Mouse (Mus musculus): Measurements from ENCODE around the gene Pde2a.

The Pde2a gene

DNA sequence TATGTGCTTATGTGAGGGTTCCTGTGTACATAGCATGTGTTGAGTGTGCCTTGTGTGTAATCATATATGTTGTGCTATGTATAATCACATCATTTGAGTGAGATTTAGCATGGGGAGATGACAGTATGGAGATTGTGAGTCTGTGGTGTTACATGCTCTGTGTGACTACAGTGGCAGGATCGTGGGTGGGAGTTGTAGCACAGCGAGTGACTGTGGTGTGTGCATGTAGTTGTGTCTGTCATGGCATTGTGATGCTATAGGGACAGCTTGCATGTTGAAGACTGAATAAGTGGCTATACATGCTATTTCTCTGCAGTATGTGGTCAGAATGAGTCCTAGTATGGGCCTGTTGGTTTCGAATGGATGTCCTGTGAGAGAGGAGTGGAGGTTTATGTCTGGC lies 31.2 kb downstream of the Pde2a start:
- DNase-seq (ENCODE audit: extremely low read depth, low read depth, low spot score) = no peak

DNA sequence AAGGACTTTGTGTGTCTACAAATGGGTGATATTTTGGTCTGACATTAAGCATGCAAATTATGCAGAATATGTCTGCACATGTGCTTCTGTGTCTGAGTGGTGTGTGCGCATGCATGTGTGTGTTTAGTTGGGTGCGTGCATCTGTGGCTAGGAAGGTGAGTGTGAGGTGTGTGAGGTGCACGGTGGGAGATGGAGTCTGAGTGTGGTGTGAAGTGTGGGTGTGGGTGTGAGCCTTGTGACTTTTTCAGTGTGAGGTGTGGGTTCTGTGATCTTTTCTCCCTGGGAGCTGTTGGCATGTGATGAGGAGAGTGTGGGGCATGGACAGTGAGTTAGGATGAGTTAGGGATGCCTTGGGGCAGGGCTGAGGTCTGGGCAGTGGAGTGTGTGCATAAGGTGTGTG lies 31.8 kb downstream of the Pde2a start:
- no peak for DNase-seq (ENCODE audit: extremely low read depth, low read depth, low spot score)

DNA sequence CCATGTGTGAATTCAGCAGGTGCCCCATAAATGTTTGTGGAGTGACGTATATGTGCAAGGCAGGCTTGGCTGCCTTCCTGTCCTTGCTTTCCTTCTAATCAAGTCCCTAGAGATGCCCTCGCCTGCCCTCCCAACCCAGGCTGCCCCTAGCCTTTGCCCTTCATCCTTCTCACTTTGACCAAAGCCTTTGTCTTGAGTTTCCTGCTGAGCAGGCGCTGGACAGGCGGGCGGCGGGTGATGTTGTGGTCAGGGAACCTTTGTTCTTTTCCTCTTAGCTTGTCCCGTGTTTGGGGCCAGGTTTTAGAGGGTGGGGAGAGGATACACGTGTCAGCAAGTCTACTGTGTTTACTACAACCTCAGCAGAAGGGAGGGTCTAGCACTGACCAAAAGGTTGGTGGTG lies 32.2 kb downstream of the Pde2a start:
- no peak for DNase-seq (ENCODE audit: extremely low read depth, low read depth, low spot score)

DNA sequence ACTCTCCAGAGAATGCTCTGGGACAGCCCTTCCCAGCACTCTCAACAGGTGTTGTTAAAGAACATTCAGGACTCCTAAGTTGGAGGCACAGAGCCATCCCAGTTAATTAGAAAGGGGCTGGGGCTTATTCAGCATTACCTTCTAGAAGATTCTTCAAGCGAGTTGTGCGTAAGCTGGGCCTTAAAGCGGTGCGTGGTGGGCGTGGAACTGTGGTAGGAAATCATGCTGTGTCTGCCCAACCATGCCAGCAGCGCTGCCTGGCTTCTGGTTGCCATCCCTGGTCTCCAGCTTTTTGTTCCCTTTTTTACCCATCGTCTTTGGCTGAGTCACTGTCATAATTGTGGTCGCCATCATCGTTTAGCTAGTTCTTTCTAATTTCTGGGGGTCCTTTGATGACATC lies 33.0 kb downstream of the Pde2a start:
- DNase-seq (ENCODE audit: extremely low read depth, low read depth, low spot score) = no peak

DNA sequence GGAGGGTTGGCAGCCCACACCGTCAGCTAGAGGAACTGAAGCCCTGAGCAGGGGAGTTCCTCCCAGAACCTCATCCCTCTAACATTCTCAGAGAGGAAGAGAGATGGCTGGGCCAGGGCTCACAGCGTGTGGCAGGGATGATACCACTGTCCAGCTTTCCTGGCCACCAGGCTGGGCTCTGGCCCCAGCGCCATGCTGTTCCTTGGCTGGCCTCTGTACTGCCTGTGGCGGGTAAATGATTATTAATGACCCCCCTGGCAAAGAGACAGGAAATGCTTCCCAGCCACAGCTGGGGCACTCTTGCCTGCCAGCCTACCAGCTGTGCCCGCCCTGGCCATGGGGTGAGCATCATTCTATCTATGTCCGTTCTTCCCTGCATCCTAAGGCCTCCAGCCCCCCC lies 33.6 kb downstream of the Pde2a start:
- no peak for DNase-seq (ENCODE audit: extremely low read depth, low read depth, low spot score)

DNA sequence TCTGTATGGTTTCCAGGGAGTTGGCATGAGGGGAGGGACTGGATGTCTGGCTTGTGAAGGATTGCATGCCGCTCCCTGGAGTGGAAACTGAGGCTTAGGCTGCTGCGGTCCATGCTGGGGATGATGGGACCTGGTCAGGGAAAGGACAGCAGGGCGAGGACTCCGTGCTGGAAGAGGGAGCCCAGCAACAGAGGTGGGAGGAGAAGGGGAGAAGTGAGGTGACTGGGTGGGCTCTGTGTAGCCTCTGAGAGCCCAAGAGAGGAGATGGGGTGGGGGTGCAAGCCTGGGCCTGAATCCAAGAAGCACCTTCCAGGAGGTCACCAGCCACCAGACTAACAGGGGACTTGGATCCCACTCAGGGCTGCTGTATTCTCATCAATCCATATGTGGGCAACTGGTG lies 34.8 kb downstream of the Pde2a start:
- DNase-seq (ENCODE audit: extremely low read depth, low read depth, low spot score) = no peak

DNA sequence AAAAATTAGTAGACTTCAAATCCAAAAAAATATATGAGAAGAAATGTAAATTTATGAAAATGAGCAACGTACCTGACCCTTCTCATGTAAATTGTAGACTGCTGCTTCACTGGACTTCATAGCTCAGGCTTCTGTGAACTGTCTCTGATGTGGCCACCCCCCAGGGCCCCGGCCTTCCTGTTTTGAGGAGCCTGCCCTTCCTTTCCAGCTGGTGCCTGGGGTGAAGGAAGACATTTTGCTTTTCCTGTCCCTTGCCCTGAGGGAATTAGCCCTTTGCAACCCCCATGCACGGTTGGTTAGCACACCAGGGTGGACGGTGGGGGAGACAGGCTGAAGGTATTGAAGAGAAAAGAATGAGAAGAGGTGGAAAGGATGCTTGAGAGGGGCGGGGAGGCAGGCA lies 35.3 kb downstream of the Pde2a start:
- no peak for DNase-seq (ENCODE audit: extremely low read depth, low read depth, low spot score)

DNA sequence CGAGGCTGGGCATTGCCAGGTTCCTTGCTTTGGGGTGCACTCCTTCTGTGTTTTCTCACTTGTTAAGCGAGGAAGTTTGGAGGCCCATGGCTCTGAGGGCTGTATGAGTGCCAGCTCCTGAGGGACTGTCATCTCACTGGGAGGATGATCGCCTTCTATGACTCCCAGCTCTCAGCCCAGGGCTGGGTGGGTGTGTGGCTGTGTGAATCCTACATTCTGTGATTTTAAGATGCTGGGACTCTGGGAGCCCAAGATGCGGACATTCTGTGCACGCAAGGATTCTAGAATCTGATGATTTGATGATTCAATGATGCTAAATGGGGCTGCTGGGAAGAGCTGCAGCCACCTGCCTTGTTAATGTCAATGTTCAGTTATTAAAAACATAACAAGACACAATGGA lies 35.8 kb downstream of the Pde2a start:
- DNase-seq (ENCODE audit: extremely low read depth, low read depth, low spot score) = no peak

DNA sequence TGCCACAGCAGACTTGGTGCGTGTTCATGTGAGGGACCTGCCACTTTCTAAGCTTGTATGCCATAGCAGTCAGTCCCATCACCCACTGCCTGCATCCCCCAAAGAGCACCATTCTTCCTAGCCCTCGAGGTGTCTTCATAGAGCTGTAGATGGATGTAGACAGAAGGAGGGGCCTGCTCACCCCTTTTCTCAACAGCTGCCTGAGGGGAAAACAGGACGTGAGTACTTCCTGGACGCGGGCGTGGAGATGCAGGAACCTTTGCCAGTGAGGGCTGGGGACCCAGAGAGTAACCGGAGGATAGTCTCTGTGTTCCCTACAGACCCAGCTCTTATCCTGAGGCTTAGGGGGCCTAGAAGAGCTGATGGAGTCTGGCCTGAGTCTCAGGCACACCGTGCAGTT lies 36.3 kb downstream of the Pde2a start:
- no peak for DNase-seq (ENCODE audit: extremely low read depth, low read depth, low spot score)

DNA sequence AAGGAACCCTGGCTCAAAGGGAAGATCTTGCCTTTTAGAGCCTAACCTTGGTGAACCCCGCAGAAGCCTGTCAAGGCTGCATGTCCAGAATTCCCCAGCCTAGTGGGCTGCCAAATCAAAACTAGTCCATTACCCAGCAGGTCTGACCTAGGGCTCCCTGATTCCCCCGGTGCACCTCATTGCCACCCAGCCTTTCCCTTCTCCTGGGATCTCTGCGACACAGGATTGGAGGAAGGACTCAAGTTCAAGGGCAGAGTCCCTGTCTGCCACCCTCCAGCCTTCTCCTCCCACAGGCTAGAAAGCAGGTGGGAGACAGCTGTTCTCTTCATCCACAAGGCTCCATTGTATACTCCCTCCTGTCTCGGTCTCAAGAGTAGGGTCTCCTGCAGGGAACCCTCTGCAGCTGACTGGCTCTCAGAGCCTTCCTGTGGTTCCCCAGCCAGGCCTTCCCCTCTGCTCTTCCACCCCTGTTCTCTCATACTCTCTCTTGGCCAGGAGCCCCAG lies 36.8 kb downstream of the Pde2a start:
- no peak for DNase-seq (ENCODE audit: extremely low read depth, low read depth, low spot score)

DNA sequence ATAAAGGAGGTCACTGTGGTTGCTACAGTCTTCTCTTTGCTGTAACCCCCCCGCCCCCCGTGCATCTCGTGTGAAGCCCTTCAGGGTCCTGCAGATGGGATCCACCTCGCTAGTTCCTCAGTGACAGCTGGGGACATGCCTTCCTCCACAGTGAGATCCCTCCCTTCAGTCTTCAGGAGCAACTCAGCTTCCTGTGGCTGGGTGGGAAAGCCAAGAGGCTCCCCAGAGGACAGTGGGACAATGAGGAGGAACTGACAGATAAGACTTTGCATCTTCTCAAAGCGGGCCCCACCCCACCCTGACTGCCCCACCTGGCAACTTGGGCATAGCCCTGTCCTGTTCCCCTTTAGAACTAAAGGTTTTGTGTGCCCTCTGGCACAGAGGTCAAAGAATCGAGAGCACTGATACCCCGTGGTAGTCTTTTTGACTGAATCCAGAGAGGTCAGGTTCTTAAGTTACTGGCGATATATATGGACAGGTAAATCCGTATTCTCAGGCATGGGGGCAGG lies 37.9 kb downstream of the Pde2a start:
- no peak for DNase-seq (ENCODE audit: extremely low read depth, low read depth, low spot score)

DNA sequence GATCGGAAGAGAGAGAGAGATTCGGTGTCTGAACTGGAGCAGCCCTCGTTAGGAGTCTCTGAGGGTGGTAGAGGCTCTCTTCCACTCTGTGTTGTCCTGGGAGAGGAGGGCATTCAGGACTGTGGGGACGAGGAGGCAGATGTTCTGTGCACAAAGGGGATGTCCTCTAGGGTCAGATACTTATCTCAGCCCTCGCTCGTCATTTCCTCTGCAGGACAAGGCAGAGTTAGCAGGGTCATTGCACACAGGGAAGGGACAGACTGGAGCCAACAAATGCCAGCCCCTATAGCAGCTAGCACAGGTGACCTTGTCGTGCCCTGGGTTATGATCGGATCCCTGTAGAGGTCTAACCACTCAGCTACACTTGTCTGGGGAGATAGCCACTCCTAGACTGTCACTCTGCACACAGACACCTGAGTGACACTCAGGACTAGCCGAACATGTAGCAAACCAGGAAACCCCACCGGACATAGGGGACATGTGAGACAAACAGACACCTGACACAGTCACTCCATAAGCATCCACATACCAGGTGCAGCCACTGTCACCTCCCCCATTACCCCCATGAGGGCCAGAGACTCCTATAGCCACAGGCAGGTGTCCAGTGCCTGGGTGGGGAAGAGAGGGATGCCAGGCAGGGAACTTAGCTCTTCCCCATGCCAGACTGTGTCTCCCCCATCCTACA lies 38.6 kb downstream of the Pde2a start:
- DNase-seq (ENCODE audit: extremely low read depth, low read depth, low spot score) = no peak

DNA sequence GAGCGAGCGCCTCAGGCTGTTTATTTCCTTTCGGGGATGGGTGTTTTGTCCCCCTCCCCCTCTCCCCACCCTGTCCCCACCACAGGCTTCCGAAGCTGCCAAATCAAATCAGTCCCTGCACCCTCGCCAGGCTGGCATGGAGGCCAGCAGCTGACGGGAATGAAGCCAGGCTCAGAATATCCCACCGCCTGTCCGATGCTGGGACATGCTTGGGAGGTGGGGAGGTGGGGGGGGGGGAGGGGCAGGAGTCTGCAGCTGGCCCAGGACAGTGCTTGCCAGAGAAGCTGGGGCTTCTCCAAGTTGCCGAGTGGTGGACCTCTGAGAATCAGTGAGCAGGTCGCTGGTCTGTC lies 39.1 kb downstream of the Pde2a start:
- DNase-seq (ENCODE audit: extremely low read depth, low read depth, low spot score) = no peak

DNA sequence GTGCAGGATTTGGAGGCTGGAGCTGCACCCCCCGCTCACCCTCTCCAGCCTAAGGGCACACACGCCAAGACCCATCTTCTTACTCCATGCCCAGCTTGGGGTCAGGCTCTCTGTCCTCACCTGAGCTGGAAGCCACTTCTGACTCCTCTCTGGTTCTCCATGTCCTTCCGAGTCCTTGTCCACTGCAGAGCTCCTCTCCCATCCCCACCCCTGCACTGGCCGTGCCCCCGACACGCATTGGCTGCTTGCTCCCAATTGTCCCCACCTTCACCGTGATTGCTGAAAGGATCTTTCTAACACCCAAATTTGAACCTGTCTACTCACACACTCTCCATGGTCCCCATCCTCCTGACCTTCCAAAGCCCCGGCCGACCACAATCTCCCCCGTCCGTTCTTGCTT lies 40.1 kb downstream of the Pde2a start:
- no peak for DNase-seq (ENCODE audit: extremely low read depth, low read depth, low spot score)

DNA sequence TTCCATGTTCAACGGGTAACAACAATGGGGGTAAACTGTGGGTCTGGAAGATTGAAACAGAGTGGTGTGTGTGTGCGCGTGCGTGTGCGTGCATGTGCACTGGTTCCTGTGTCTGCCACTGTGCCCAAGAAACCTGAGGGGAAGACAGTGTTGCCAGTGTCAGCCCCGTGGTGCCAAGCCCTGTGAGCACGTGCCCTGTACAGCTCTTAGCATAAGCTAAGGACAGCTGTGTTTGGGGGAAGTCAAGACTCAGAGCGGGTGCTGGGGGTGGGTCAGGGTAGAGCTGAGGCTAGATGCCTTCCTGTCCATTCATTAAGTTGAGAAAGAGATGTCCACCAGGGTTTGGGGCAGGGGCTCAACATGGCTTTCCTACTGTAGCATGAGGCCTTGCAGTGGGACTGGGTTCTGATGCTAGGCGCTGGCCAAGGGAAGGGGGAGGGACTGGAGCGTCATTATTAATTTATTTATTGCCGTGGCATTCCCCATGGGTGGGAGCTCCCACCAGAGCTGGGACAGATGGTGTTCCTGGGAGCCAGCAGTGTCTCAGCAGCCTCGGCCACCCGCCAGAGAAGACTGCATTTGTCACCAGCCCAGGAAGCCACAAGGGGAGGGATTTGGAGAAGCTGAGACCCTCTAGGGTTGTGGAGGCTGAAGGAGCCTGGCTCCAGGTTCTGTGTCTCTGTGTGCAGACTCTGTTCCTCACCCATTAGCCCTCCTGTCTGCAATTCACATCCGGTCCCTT lies 41.0 kb downstream of the Pde2a start:
- no peak for DNase-seq (ENCODE audit: extremely low read depth, low read depth, low spot score)

DNA sequence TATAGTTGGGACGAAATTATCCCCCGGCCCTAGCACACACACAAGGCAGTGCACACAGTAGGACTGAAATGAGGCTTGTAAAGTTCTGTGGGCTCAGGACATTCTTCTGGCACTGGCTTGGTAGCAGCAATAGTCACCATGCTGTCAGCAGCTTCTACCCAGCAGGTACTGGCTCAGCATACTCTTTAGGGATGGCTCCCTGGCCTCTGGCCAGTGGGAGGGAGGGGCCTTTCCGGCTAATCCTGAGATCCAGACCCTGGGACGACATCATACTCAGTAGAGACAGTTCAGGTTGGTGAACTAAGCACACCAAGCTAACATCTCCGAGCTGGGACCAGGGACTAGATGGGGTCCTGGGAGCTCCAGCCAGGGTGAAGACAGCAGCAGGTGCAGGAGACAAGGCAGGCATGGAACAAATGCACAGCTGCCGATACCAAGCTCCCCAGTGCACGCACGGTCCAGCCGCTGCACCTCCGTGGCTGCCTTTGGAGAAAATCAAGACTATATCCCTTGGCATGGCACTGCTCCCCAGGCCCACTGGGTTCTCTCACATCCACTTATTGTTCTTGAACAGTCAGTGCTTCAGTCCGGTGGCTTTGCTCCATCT lies 42.3 kb downstream of the Pde2a start:
- no peak for DNase-seq (ENCODE audit: extremely low read depth, low read depth, low spot score)

DNA sequence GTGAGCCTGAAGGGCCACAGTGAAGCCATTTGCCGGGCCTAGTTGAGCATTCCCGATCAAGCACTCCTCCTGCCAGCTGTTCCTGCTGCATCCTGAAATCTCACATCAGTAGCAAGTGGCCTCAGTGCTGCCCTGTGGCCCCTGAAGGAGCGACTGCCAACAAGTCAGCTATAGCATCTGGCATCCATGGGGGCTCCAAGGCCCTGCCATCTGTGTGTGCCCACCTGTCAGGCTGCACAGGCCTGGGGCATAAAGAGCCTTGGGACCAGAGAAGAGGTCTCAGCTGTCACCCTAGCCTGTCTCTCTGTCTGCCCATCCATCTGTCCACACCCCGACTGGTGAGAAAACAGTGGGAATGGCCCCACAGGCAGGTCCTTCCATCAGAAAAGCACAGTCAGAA lies 43.4 kb downstream of the Pde2a start:
- no peak for DNase-seq (ENCODE audit: extremely low read depth, low read depth, low spot score)

DNA sequence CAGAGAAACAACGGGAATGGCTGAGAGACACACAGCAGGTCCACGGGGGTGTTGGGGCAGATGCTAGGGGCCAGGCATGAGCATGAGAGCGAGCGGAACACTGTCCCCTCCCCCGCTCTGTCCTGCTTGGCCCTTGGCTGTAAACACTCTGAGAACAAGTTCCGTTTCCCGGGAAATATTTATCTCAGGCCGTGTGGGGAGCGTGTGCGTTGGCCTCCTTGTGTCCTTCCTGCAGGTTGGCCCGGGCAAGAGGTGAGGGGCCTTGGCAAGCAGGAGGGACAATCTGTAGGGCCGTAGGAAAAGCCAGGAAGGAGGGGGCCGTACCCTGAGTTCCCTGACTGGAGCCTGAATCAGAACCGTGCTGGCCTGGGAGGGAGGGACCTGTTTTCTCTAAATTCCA lies 43.9 kb downstream of the Pde2a start:
- no peak for DNase-seq (ENCODE audit: extremely low read depth, low read depth, low spot score)

DNA sequence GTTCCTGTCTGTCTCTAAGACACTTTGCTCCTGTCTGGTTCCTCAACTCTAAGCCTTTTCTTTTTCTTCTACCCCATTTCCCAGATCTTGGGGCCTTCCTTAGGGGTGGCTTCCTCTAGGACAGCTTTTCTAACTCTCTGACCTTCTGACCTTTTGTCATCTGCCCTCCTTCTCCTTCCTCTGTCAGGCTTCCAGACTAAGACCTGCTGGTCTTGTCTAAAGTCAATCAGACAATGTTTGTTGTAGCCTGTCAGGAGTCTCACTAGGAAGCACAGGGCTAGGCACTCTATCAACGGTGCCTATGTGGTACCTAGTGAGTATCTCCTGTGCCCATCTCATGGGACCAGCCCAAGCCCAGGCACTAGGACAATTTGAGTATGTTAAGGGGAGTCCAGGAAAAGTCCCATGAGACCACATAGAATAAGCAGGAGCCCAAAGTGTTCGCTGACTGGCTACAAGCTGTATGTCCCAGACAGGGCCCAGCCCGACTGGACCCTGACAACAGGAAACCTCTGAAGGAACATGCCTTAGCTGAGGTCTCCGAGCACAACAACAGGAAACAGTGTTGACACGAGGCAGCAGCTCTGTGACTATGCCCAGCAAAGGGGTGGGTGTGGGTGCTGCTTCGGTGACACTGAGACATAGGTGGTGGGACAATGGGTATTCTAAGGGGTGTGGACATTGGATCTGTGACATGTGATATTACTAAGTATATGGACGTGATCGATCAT lies 44.5 kb downstream of the Pde2a start:
- no peak for DNase-seq (ENCODE audit: extremely low read depth, low read depth, low spot score)

DNA sequence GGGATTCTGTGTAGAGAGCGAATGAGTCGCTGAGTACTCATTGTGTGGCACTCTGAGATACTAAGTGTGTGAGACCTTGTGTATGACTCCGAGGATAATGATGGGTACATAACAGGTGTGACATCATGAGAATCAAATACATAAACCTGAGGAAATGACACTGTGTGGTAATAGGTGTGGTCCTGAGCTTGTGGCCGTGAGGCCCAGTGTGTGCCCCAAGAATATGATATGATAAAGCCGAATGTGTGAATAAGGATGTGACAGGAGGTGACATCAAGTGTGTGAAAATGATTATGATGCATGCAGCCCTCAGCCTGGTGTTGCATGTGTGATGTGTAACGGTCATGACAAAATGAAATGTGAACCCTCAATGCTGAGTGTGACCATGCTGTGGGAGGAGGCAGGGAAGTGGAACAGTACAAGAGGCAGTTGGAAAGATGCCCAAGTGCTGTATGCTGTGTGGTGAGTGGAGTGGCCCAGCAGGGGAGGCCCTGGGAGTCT lies 45.1 kb downstream of the Pde2a start:
- no peak for DNase-seq (ENCODE audit: extremely low read depth, low read depth, low spot score)

DNA sequence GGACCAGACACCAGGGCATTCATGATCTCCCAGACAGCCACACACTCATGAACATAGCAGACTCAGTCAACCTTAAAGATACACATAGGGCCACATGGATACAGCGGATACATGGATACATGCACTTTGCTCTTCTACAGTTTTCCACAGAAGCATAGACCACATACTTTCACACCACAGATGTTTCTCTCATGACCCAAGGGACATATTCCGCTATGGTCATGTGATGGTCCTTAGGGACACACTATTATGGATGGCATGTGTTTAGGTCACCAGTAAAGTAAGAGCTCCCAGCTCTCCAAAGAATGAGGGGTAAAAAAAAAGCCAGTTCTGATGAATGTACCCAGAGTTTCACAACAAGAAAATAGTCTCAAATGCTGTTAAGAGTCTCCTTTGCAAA lies 49.9 kb downstream of the Pde2a start:
- DNase-seq (ENCODE audit: extremely low read depth, low read depth, low spot score) = no peak

Measured in fat pad, adult 2 months (tissue).